In the genomic region with DNA sequence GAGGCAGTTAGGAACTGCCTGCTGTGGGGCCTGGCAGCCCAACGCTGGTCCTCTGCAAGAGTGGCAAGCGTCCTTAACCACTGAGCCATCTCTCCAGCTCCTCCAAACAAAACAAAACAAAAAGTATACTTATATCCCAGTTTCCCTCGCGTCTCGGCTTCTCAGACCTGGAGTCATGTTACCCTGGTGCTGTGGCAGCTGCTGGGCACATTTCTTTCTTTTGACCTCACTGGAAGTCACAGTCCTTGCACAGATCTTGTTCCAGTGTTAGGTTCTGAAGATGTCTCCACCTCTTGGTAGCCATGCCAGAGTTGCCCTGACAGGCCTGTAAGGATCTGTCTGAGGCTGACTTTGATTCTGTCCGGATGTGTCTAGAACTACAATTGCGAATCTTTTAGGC, we compare ENCODE assay signal across 17 mouse cellular contexts. TPM values are rescaled to one million over a fixed set of nuclear protein-coding genes. Genes with fewer than 3 reads are reported as not detected.
"Had no signal": no experiment of that assay in that cellular context is flagged by ENCODE, and none has a peak within 500 bp of the region (broad histone marks: within the 10 kb centered on the region; RNA-seq: fewer than 3 reads in every experiment).

No protein-coding gene starts in this region.

- H3K27ac ChIP-seq: limb, embryonic 13.5 days; midbrain, embryonic 13.5 days; neural tube, embryonic 15.5 days had no signal

- H3K36me3 ChIP-seq: limb, embryonic 13.5 days; midbrain, embryonic 13.5 days; neural tube, embryonic 15.5 days had no signal

- H3K9me3 ChIP-seq: limb, embryonic 13.5 days; midbrain, embryonic 13.5 days; neural tube, embryonic 15.5 days had no signal

- H3K4me3 ChIP-seq: limb, embryonic 13.5 days; midbrain, embryonic 13.5 days; neural tube, embryonic 15.5 days had no signal

- DNase-seq: kidney, adult 11 months; kidney, postnatal 25 days; layer of hippocampus, postnatal 36 days; lung, adult 18-20 months; lung, postnatal 36 days; right cerebral cortex, adult 18-20 months; right cerebral cortex, postnatal 25 days had no signal

- H3K4me1 ChIP-seq: midbrain, embryonic 13.5 days; neural tube, embryonic 15.5 days had no signal

- ATAC-seq: inflammation-experienced regulatory T-cells, adult 6 months; lung, postnatal 0 days; midbrain, embryonic 13.5 days had no signal

- H3K27me3 ChIP-seq: limb, embryonic 13.5 days; midbrain, embryonic 13.5 days; neural tube, embryonic 15.5 days had no signal

- H3K4me2 ChIP-seq: limb, embryonic 13.5 days; midbrain, embryonic 13.5 days; neural tube, embryonic 15.5 days had no signal

- H3K9ac ChIP-seq: limb, embryonic 13.5 days; midbrain, embryonic 13.5 days; neural tube, embryonic 15.5 days had no signal

RNA-seq across cellular contexts. Expression of gene 6030468B19Rik, which starts 4.2 kb away (rescaled TPM):
- total RNA-seq: left cerebral cortex, postnatal 36 days; midbrain, postnatal 0 days had no signal
- polyA plus RNA-seq: kidney, embryonic 14.5 days; lung, postnatal 0 days; midbrain, embryonic 13.5 days; midbrain, postnatal 0 days; neural tube, embryonic 15.5 days; urinary bladder, adult 2 months had no signal

RNA-seq across cellular contexts. Expression of gene Gm20708, which starts 7.8 kb away (rescaled TPM):
- total RNA-seq: midbrain, postnatal 0 days had no signal
- polyA plus RNA-seq: neural tube, embryonic 11.5 days; urinary bladder, adult 2 months had no signal
